Mouse (Mus musculus) embryo, embryonic 10 days (tissue): ENCODE data around the gene Gm28043.
A peak's percentile ranks its signal among the peaks of the same experiment; 100 is the strongest.

Source experiments
- DNase-seq: peaks from one replicate; pipeline ENCODE4 v3.0.0-alpha.2; 2015; ENCODE audit warnings: low spot score

The Gm28043 gene

GRCm38 (mm10) chr17:29680921-29681320 is 66.2 kb downstream of the Gm28043 start:
- no peak for DNase-seq

- no peak for DNase-seq
These were observed 67.0 kb downstream of the Gm28043 start for GRCm38 (mm10) chr17:29681669-29682068.

GRCm38 (mm10) chr17:29682261-29682660 is 67.6 kb downstream of the Gm28043 start:
- DNase-seq, result no peak

GRCm38 (mm10) chr17:29683127-29683526 is 68.5 kb downstream of the Gm28043 start:
- DNase-seq, result no peak

- DNase-seq, result no peak
These were observed 69.6 kb downstream of the Gm28043 start for GRCm38 (mm10) chr17:29684275-29684674.

GRCm38 (mm10) chr17:29686771-29687170 is 72.1 kb downstream of the Gm28043 start:
- no peak for DNase-seq

- DNase-seq, result no peak
These were observed 72.7 kb downstream of the Gm28043 start for GRCm38 (mm10) chr17:29687373-29687772.

GRCm38 (mm10) chr17:29688610-29689009 is 73.9 kb downstream of the Gm28043 start:
- no peak for DNase-seq

- DNase-seq, result no peak
These were observed 75.6 kb downstream of the Gm28043 start for GRCm38 (mm10) chr17:29690257-29690656.

- no peak for DNase-seq
These were observed 78.2 kb downstream of the Gm28043 start for GRCm38 (mm10) chr17:29692827-29693226.

- no peak for DNase-seq
These were observed 78.9 kb downstream of the Gm28043 start for GRCm38 (mm10) chr17:29693571-29693970.

GRCm38 (mm10) chr17:29694516-29694915 is 79.8 kb downstream of the Gm28043 start:
- no peak for DNase-seq

GRCm38 (mm10) chr17:29696940-29697339 is 82.3 kb downstream of the Gm28043 start:
- DNase-seq, result no peak

GRCm38 (mm10) chr17:29698421-29698820 is 83.7 kb downstream of the Gm28043 start:
- DNase-seq, result no peak

GRCm38 (mm10) chr17:29700573-29700972 is 85.9 kb downstream of the Gm28043 start:
- no peak for DNase-seq

- DNase-seq, result no peak
These were observed 88.4 kb downstream of the Gm28043 start for GRCm38 (mm10) chr17:29702938-29703710.

GRCm38 (mm10) chr17:29704781-29705180 is 90.1 kb downstream of the Gm28043 start:
- peak; percentile 69 for DNase-seq

GRCm38 (mm10) chr17:29705881-29706280 is 91.2 kb downstream of the Gm28043 start:
- no peak for DNase-seq

GRCm38 (mm10) chr17:29706981-29707545 is 92.4 kb downstream of the Gm28043 start:
- no peak for DNase-seq

GRCm38 (mm10) chr17:29708783-29709182 is 94.1 kb downstream of the Gm28043 start:
- no peak for DNase-seq

- DNase-seq, result no peak
These were observed 95.9 kb downstream of the Gm28043 start for GRCm38 (mm10) chr17:29710562-29711044.

- no peak for DNase-seq
These were observed 96.5 kb downstream of the Gm28043 start for GRCm38 (mm10) chr17:29711076-29711744.
